Mouse (Mus musculus) ovary, postnatal 36 days (tissue): Measurements from ENCODE around the gene Ddn.
"Not testable (repeated sequence)": the region's sequence is repeated elsewhere in the genome, so short reads cannot be mapped to it uniquely, and the experiment has no call there.

ENCODE experiments used
- DNase-seq: peaks from one replicate; pipeline ENCODE4 v3.0.0; 2022; ENCODE audit warnings: low spot score, mixed read lengths

Gene Ddn

GRCm38 (mm10) chr15:98831684-98832035 lies 22.4 kb upstream of the Ddn start:
- no peak for DNase-seq

- DNase-seq: peak; percentile 95
Measured at GRCm38 (mm10) chr15:98830736-98831683, 21.7 kb upstream of the Ddn start, which contains the start of gene Prkag1. Gene Prkag1 (minus strand): TSS chr15:98831521.

GRCm38 (mm10) chr15:98827611-98828011 lies 18.3 kb upstream of the Ddn start:
- no peak for DNase-seq

GRCm38 (mm10) chr15:98823434-98823833 lies 14.1 kb upstream of the Ddn start:
- DNase-seq: no peak

GRCm38 (mm10) chr15:98822147-98822546 lies 12.9 kb upstream of the Ddn start:
- DNase-seq: no peak

- no peak for DNase-seq
Measured at GRCm38 (mm10) chr15:98821403-98821802, 12.1 kb upstream of the Ddn start.

GRCm38 (mm10) chr15:98820937-98821336 lies 11.6 kb upstream of the Ddn start:
- no peak for DNase-seq

GRCm38 (mm10) chr15:98818171-98818570 lies 8.9 kb upstream of the Ddn start:
- DNase-seq: no peak

- DNase-seq: no peak
Measured at GRCm38 (mm10) chr15:98812741-98813424, 3.6 kb upstream of the Ddn start.

GRCm38 (mm10) chr15:98810212-98810611 lies 922 bp upstream of the Ddn start:
- not testable (repeated sequence) for DNase-seq

GRCm38 (mm10) chr15:98808651-98809134 lies 597 bp downstream of the Ddn start:
- DNase-seq: no peak

- no peak for DNase-seq
Measured at GRCm38 (mm10) chr15:98807895-98808650, 1.2 kb downstream of the Ddn start.

GRCm38 (mm10) chr15:98806809-98807770 lies 2.2 kb downstream of the Ddn start:
- DNase-seq: peak; percentile 36

GRCm38 (mm10) chr15:98806071-98806808 lies 3.0 kb downstream of the Ddn start:
- DNase-seq: no peak

GRCm38 (mm10) chr15:98805324-98806040 lies 3.8 kb downstream of the Ddn start:
- peak; percentile 73 for DNase-seq

- DNase-seq: peak; percentile 83
Measured at GRCm38 (mm10) chr15:98804054-98804453, 5.2 kb downstream of the Ddn start.

- DNase-seq: no peak
Measured at GRCm38 (mm10) chr15:98802926-98803325, 6.4 kb downstream of the Ddn start.

- peak; percentile 80 for DNase-seq
Measured at GRCm38 (mm10) chr15:98799396-98799795, 9.9 kb downstream of the Ddn start.

- no peak for DNase-seq
Measured at GRCm38 (mm10) chr15:98798903-98799302, 10.4 kb downstream of the Ddn start.
